Mouse (Mus musculus) forebrain, embryonic 11.5 days (tissue): ENCODE results near the gene Gm19345. TPM values are rescaled to one million over a fixed set of nuclear protein-coding genes. Genes with fewer than 3 reads are reported as not detected.

Experiments used
- ATAC-seq: fragments of 200-750 bp; cut with Nextera tagmentation; replicated peaks from 2 replicates; pipeline ENCODE4 v1.8.0; 2017; ENCODE audit warnings: moderate TSS enrichment; ENCODE audit not compliant: low FRiP score
- DNase-seq: peaks from one replicate; pipeline ENCODE4 v3.0.0-alpha.2; 2017; ENCODE audit warnings: low spot score
- H3K27ac ChIP-seq: fragments of 300-500 bp; sonication (generic); 2 replicates; pipeline ENCODE4 v1.5.1; 2014; ENCODE audit warnings: low read depth, low read length
- H3K27me3 ChIP-seq: fragments of 300-500 bp; sonication (generic); 2 replicates; pipeline ENCODE4 v1.6.1; 2014; ENCODE audit warnings: mild to moderate bottlenecking, low read length, mixed read lengths; ENCODE audit not compliant: control insufficient read depth, insufficient read depth
- H3K36me3 ChIP-seq: fragments of 300-500 bp; sonication (generic); 2 replicates; pipeline ENCODE4 v1.6.1; 2014; ENCODE audit warnings: mild to moderate bottlenecking, low read length, moderate library complexity, mixed read lengths; ENCODE audit not compliant: control insufficient read depth, insufficient read depth
- H3K4me1 ChIP-seq: fragments of 300-500 bp; sonication (generic); replicated peaks from 2 replicates; pipeline ENCODE4 v1.6.1; 2014; ENCODE audit warnings: low read length, mixed read lengths; ENCODE audit not compliant: control insufficient read depth, insufficient read depth
- H3K4me2 ChIP-seq: fragments of 300-500 bp; sonication (generic); 2 replicates; pipeline ENCODE4 v1.6.1; 2014; ENCODE audit warnings: low read depth, mild to moderate bottlenecking, low read length, moderate library complexity, mixed read lengths; ENCODE audit not compliant: severe bottlenecking
- H3K4me3 ChIP-seq: fragments of 300-500 bp; sonication (generic); 2 replicates; pipeline ENCODE4 v1.5.1; 2014; ENCODE audit warnings: low read depth, low read length
- H3K9ac ChIP-seq: fragments of 300-500 bp; sonication (generic); 2 replicates; pipeline ENCODE4 v1.6.1; 2014; ENCODE audit warnings: low read length
- H3K9me3 ChIP-seq: fragments of 300-500 bp; sonication (generic); 2 replicates; pipeline ENCODE4 v1.6.1; 2016; ENCODE audit warnings: low read length, mixed read lengths; ENCODE audit not compliant: control insufficient read depth
- WGBS: fragments of 180-500 bp; shearing (Covaris S2); extraction: QIAGEN DNeasy Blood & Tissue Kit; methylation state at CpG from one replicate; pipeline ENCODE4 v1.1.7; 2014; 5-methylcytosine and 5-hydroxymethylcytosine counted together
- polyA plus RNA-seq: library from polyadenylated mRNA; unstranded; fragments of >200 nt; fragmentation: Nextera tagmentation; extraction: Ambion mirVana; gene quantifications from 2 replicates; pipeline ENCODE4 v1.2.1, GENCODE M21; 2014

The Gm19345 gene
- not detected in 2 replicates for polyA plus RNA-seq

DNA sequence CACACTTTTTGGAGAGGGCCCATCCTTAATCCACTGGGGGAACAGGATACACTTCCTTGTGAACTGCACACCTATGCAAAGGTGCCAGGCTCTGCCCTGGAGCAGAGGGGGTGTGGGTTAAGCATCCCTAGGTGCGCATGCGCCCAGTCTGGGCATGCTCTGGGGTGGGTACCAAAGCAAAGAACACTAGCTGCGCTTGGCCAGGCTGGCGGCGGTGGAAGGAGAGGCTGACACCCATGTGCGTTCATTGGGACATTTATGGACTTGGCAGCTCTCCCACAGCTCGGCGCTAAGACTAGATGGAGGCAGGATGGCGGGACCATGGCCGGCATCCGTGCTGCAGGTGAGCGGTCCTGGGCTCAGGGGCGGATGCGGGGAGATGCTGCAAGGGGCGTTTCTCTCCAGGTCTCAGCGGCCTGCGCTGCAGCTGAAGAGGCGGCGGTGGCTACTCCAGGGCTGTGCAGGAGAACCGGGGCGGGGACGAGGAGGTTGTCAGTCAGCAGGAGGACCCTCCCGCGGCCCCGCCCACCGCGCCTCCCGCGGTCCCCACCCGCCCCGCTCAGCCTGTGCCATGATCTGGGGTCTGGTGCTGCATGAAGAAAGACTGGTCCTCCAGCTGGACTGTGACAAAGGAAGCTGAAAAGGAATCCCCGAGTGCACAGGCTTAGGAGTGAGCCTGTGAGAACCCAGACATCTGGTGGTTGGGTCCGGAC is at the start of gene Gm19345:
Gm19345 (plus strand) TSS at position 146 of the 713 bp plus-strand sequence.
- H3K4me3 ChIP-seq, result peak within 1 kb of the TSS; percentile 10; the same call in 1 of the 2 replicates
- ATAC-seq (peak; percentile 73), DNase-seq (peak; percentile 76)
- WGBS, result 3% methylated on average over 33 of the region's 33 CpGs
- no peaks in the 10 kb centered on the region for H3K27me3 ChIP-seq
- H3K36me3 ChIP-seq, result no peaks in the 10 kb centered on the region
- no peak within 1 kb of the TSS for H3K27ac ChIP-seq
- H3K9me3 ChIP-seq, result no peaks in the 10 kb centered on the region; the same call in 1 of the 2 replicates
- no peaks in the 10 kb centered on the region for H3K4me1 ChIP-seq
- H3K9ac ChIP-seq, result peak within 1 kb of the TSS; percentile 43; the same call in 1 of the 2 replicates
- H3K4me2 ChIP-seq, result peak within 1 kb of the TSS; percentile 44

DNA sequence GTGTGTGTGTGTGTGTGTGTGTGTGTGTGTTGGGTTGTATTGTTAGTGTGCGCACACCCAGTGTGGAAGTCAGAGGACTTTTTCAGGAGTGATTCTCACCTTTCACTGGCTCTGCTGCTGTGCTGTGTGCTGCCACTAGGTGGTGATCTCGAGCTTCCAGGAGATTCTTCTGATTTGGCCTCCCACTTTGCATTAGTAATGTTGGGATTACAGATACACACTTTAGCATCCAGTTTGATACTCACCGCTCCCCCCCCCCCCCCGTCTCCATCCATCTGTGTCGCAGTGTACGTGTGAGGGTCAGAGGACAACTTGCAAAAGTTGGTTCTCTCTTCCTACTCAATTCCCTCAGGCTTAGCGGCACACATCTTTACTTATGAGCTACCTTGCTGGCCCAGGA is 48.8 kb upstream of the Gm19345 start:
- 19% methylated on average over 7 of the region's 7 CpGs for WGBS
- Histone ChIP-seq H3K27me3 (no peaks in the 10 kb centered on the region), H3K27ac (no peak overlapping the region), H3K4me2 (no peak overlapping the region), H3K9ac (no peak overlapping the region), H3K9me3 (no peaks in the 10 kb centered on the region; the same call in 1 of the 2 replicates), H3K36me3 (no peaks in the 10 kb centered on the region), H3K4me1 (no peaks in the 10 kb centered on the region), H3K4me3 (no peak overlapping the region)
- DNase-seq (peak; percentile 86), ATAC-seq (0 out of 2 replicates have a peak, but pooled peaks have one; percentile 30)

DNA sequence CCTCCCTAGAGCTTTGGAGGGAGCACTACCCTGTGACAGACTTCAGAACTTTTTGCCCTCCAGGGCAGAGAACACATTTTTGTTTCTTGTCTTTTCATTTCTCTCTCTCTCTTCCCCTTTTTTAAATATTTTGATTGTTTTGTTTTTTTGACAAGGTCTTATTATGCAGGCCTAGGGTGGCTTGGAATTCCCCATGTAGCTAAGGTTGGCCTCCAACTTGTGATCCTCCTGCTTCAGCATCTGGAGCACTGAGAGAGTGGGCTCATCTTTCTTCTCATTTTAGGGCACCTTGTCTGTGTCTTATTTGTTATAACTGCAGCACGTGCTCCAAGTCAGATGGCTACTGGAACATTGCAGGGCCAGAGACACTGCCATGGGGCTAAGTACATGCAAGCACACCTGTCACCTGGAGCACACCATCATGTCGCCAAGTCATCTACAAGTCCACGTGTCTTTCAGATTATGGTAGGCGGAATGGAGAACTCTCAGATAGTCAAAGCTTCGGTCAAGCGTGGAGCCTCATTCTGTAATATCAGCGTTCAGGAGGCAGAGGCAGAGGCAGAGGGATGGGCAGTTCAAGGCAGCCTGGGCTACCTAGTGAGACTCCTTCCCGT is 45.3 kb upstream of the Gm19345 start:
- 87% methylated on average over 8 of the region's 8 CpGs for WGBS
- peaks cover 29% of the 10 kb centered on the region for H3K27me3 ChIP-seq
- H3K9ac ChIP-seq, result no peak overlapping the region
- H3K36me3 ChIP-seq, result no peaks in the 10 kb centered on the region
- no peak for ATAC-seq
- DNase-seq, result no peak
- peaks cover 6% of the 10 kb centered on the region; the same call in 1 of the 2 replicates for H3K4me1 ChIP-seq
- no peak overlapping the region for H3K4me3 ChIP-seq
- H3K4me2 ChIP-seq, result no peak overlapping the region
- no peaks in the 10 kb centered on the region; the same call in 1 of the 2 replicates for H3K9me3 ChIP-seq
- no peak overlapping the region for H3K27ac ChIP-seq

DNA sequence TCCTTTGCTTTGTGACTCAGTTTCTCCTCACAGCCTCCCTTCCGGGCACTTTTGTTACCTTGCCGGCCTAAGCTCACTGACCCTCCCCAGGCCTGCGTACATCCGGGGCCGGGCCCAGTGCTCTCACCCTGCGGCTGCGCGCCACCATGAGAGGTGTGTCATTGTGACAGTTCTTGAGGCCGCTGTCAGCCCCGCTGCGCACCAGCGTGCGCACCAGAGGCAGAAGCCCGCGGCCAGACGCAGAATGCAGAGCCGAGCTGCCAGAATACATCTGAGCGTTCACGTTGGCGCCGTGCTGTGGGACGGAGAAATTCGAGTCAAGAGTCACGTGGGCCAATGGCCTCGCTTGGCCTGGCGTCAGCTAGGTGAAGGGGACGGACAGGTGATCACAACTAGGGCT is 42.4 kb upstream of the Gm19345 start:
- 5% methylated on average over 27 of the region's 27 CpGs for WGBS
- no peak overlapping the region for H3K27ac ChIP-seq
- peaks cover 6% of the 10 kb centered on the region; the same call in 1 of the 2 replicates for H3K4me1 ChIP-seq
- H3K4me2 ChIP-seq, result peak overlapping the region; percentile 42
- no peak for DNase-seq
- H3K9me3 ChIP-seq, result no peaks in the 10 kb centered on the region; the same call in 1 of the 2 replicates
- peak overlapping the region; percentile 14; the same call in 1 of the 2 replicates for H3K4me3 ChIP-seq
- no peak for ATAC-seq
- H3K9ac ChIP-seq, result peak overlapping the region; percentile 20; the same call in 1 of the 2 replicates
- peaks cover 36% of the 10 kb centered on the region for H3K27me3 ChIP-seq
- no peaks in the 10 kb centered on the region for H3K36me3 ChIP-seq

DNA sequence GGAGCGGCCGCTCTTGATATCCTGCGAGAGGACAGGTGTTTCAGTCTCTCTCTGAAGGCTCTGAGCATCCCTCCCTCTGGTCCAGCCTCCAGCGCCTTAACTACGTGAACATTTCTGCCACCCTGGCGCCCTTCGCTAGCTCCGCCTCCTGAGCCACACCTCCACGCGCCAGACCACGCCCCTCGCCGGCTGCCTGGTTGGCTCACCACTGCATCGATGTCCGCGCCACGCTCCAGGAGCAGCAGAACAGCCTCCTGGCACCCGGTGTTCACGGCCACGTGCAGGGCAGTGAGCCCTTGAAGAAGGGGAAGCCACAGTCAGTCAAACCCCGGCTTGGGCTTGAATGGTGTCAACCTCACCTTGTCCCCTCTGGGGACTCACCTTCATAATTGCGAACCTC is 40.7 kb upstream of the Gm19345 start:
- 3% methylated on average over 22 of the region's 22 CpGs for WGBS

DNA sequence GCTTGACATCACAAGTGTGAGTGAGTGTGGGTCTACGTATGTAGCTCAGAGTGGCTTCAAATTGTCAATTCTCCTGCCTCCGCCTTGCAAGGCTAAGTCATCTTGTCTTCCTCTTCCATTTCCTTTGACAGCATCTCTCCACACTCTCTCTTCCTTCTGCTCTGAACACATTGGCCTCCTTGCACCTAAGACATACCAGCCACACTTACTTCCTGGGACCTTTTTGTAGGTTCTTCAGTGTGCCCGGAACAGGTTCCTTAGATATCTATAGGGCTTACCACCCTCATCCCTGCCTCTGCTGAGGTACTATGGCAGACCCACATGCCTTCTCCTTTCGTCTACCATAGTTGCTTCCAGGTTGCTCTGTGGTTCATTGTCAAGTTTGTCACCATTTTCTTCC is 38.6 kb upstream of the Gm19345 start:
- H3K27ac ChIP-seq, result no peak overlapping the region
- H3K9me3 ChIP-seq, result no peaks in the 10 kb centered on the region
- H3K4me2 ChIP-seq, result no peak overlapping the region
- H3K4me3 ChIP-seq, result no peak overlapping the region
- no peak for ATAC-seq
- no peaks in the 10 kb centered on the region for H3K36me3 ChIP-seq
- no peak for DNase-seq
- 80% methylated on average over 4 of the region's 4 CpGs for WGBS
- H3K27me3 ChIP-seq, result peaks cover 44% of the 10 kb centered on the region
- H3K9ac ChIP-seq, result no peak overlapping the region
- peaks cover 12% of the 10 kb centered on the region for H3K4me1 ChIP-seq

More for the DNA sequence above, 40.7 kb upstream of the Gm19345 start:
- peaks cover 36% of the 10 kb centered on the region for H3K27me3 ChIP-seq
- peak; percentile 51 for ATAC-seq
- DNase-seq, result peak; percentile 75
- no peak overlapping the region for H3K27ac ChIP-seq
- no peaks in the 10 kb centered on the region for H3K36me3 ChIP-seq
- H3K4me3 ChIP-seq, result no peak overlapping the region
- peaks cover 6% of the 10 kb centered on the region; the same call in 1 of the 2 replicates for H3K4me1 ChIP-seq
- no peaks in the 10 kb centered on the region for H3K9me3 ChIP-seq
- no peak overlapping the region for H3K9ac ChIP-seq
- peak overlapping the region; percentile 42 for H3K4me2 ChIP-seq

DNA sequence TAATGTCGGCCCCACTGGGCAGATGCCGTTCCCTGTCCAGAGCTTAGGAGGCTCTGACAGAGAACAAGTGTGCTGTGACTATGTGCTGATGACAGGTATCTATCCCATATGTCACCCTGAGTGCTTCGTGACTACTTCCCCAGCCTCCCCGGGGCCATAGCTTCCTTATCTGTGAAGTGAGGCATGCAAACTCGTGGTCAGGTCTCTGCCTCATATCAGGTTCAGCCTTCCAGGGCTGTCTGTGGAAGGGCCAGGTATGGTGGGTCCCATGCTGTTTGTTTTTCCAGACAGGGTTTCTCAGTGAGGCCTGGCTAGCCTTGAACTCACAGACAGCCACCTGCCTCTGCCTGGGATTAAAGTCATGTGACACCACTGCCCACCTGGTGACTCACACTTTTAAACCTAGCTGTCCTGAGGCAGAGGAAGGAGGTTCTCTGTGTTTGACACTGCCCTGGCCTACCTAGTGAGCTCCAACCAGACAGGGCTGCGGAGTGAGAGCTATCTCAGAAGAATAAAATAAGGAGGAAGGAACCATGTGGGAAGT is 38.2 kb upstream of the Gm19345 start:
- 84% methylated on average over 6 of the region's 6 CpGs for WGBS
- Histone ChIP-seq H3K9me3 (no peaks in the 10 kb centered on the region), H3K27ac (no peak overlapping the region), H3K9ac (no peak overlapping the region), H3K4me1 (peaks cover 12% of the 10 kb centered on the region), H3K27me3 (peaks cover 44% of the 10 kb centered on the region), H3K4me3 (no peak overlapping the region), H3K36me3 (no peaks in the 10 kb centered on the region), H3K4me2 (no peak overlapping the region)
- no peak for ATAC-seq
- no peak for DNase-seq

DNA sequence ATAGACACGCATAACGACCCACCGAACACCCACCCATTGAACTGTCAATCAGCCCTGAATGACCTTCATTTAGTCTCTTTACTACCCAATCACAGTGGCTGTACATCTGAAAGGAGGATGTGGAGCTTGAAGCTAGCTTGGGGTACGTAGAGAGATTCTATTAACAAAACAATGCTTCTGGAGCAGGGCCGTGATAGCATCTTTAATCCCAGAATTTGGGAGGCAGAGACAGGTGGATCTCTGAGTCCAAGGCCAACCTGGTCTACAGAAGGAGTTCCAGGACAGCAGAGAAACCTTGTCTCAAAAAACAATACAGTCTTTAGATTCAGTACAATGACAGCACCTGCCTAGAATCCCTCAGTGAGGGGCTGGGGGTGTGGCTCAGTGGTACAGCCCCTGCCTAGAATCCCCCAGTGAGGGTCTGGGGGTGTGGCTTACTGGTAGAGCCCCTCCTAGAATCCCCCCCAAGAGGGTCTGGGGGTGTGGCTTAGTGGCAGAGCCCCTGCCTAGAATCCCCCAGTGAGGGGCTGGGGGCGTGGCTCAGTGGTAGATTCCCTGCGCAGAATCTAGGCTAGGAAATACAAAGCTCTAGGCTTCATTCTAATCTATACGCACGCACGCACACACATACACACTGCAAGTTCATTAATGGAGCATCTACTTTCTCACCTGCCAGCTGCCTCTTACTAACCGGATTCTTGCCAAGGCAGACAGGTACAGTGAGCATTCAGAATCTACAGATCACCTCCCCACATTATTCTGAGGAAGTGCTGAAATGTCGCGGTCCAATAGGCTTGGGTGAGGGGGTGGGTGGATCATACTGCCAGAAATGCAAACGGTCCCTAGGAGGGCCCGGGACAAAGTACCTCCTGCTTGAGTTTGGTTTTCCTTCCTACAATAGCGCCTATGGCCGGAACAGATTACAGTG is 36.2 kb upstream of the Gm19345 start:
- H3K4me3 ChIP-seq, result peak overlapping the region; percentile 25
- ATAC-seq (peak; percentile 32; the same call in 1 of the 2 replicates), DNase-seq (no peak)
- peaks cover 27% of the 10 kb centered on the region for H3K27me3 ChIP-seq
- no peaks in the 10 kb centered on the region; the same call in 1 of the 2 replicates for H3K9me3 ChIP-seq
- no peak overlapping the region for H3K9ac ChIP-seq
- H3K4me2 ChIP-seq, result peak overlapping the region; percentile 34
- WGBS, result 20% methylated on average over 17 of the region's 17 CpGs
- H3K27ac ChIP-seq, result no peak overlapping the region
- no peaks in the 10 kb centered on the region for H3K36me3 ChIP-seq
- H3K4me1 ChIP-seq, result peaks cover 8% of the 10 kb centered on the region
